Mouse (Mus musculus): ENCODE data around the gene Olfr480. TPM values are rescaled to one million over a fixed set of nuclear protein-coding genes. Genes with fewer than 3 reads are reported as not detected.

Gene Olfr480
- not detected in 2 replicates for polyA plus RNA-seq (2012; rRNA removed; ENCODE audit: low replicate concordance)

GRCm38 (mm10) chr7:108067246-108067645 is at the start of gene Olfr480:
Gene Olfr480 (minus strand): TSS chr7:108067346.

GRCm38 (mm10) chr7:108100549-108100948 is 33.4 kb upstream of the Olfr480 start, which contains the start of gene Olfr483:
Gene Olfr483 (plus strand): TSS chr7:108100849.

GRCm38 (mm10) chr7:108097486-108097885 is 30.3 kb upstream of the Olfr480 start, which contains the start of gene Olfr482:
Gene Olfr482 (minus strand): TSS chr7:108097586.

DNA sequence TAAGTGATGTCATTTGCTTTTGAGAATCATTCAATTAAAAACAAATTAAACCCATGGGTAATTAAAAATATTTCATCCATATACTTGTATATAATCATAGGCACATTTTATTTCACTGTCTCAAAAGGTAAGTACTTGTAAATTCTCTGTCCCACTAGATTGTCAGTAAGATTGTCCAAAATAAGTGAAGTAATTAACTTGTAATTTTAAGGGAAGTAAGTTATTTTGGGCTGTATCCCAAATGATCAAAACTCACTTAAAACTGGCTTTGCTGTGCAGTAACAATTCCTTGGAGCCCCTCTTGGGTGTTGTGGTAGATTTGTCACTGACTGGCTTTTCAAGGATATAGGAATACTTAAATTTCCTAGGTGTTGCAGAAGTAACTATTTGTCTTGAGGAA is 12.4 kb upstream of the Olfr480 start, which contains the start of gene Olfr481:
Gene Olfr481 (plus strand): TSS at position 301 of the 400 bp plus-strand sequence.

GRCm38 (mm10) chr7:108050393-108050792 is 16.8 kb downstream of the Olfr480 start, which contains the start of gene Olfr479:
Gene Olfr479 (plus strand): TSS chr7:108050693.

GRCm38 (mm10) chr7:108033889-108034288 is 33.3 kb downstream of the Olfr480 start, which contains the start of gene Olfr478:
Gene Olfr478 (minus strand): TSS chr7:108033989.

Other genes with a start within 250 kb of the Olfr480 start
- gene Olfr469, start 241.8 kb downstream of the Olfr480 start, polyA plus RNA-seq (2012; rRNA removed; ENCODE audit: low replicate concordance) = not detected in 2 replicates
- not detected in 2 replicates for gene Olfr470, start 219.9 kb downstream of the Olfr480 start, polyA plus RNA-seq (2012; rRNA removed; ENCODE audit: low replicate concordance)
- not detected in 2 replicates for gene Olfr472, start 169.4 kb downstream of the Olfr480 start, polyA plus RNA-seq (2012; rRNA removed; ENCODE audit: low replicate concordance)
- gene Olfr473, start 136.9 kb downstream of the Olfr480 start, polyA plus RNA-seq (2012; rRNA removed; ENCODE audit: low replicate concordance) = not detected in 2 replicates
- not detected in 2 replicates for gene Olfr474, start 112.7 kb downstream of the Olfr480 start, polyA plus RNA-seq (2012; rRNA removed; ENCODE audit: low replicate concordance)
- not detected in 2 replicates for gene Olfr476, start 102.5 kb downstream of the Olfr480 start, polyA plus RNA-seq (2012; rRNA removed; ENCODE audit: low replicate concordance)
- gene Olfr477, start 80.7 kb downstream of the Olfr480 start, polyA plus RNA-seq (2012; rRNA removed; ENCODE audit: low replicate concordance) = not detected in 2 replicates
- gene Olfr478, start 33.4 kb downstream of the Olfr480 start, polyA plus RNA-seq (2012; rRNA removed; ENCODE audit: low replicate concordance) = not detected in 2 replicates
- not detected in 2 replicates for gene Olfr479, start 16.7 kb downstream of the Olfr480 start, polyA plus RNA-seq (2012; rRNA removed; ENCODE audit: low replicate concordance)
- gene Olfr481, start 12.5 kb upstream of the Olfr480 start, polyA plus RNA-seq (2012; rRNA removed; ENCODE audit: low replicate concordance) = not detected in 2 replicates
- gene Olfr482, start 30.2 kb upstream of the Olfr480 start, polyA plus RNA-seq (2012; rRNA removed; ENCODE audit: low replicate concordance) = not detected in 2 replicates
- gene Olfr483, start 33.5 kb upstream of the Olfr480 start, polyA plus RNA-seq (2012; rRNA removed; ENCODE audit: low replicate concordance) = not detected in 2 replicates
- not detected in 2 replicates for gene Olfr484, start 60.1 kb upstream of the Olfr480 start, polyA plus RNA-seq (2012; rRNA removed; ENCODE audit: low replicate concordance)
- gene Olfr485, start 92.5 kb upstream of the Olfr480 start, polyA plus RNA-seq (2012; rRNA removed; ENCODE audit: low replicate concordance) = not detected in 2 replicates
- gene Olfr486, start 105.4 kb upstream of the Olfr480 start, polyA plus RNA-seq (2012; rRNA removed; ENCODE audit: low replicate concordance) = not detected in 2 replicates
- gene Olfr487, start 147.3 kb upstream of the Olfr480 start, polyA plus RNA-seq (2012; rRNA removed; ENCODE audit: low replicate concordance) = not detected in 2 replicates
- gene Olfr488, start 191.0 kb upstream of the Olfr480 start, polyA plus RNA-seq (2012; rRNA removed; ENCODE audit: low replicate concordance) = not detected in 2 replicates
- not detected in 2 replicates for gene Olfr490, start 221.6 kb upstream of the Olfr480 start, polyA plus RNA-seq (2012; rRNA removed; ENCODE audit: low replicate concordance)
- not detected in 2 replicates for gene Olfr491, start 246.1 kb upstream of the Olfr480 start, polyA plus RNA-seq (2012; rRNA removed; ENCODE audit: low replicate concordance)